Mouse (Mus musculus): ENCODE measurements around the gene Gm13287. TPM values are rescaled to one million over a fixed set of nuclear protein-coding genes. Genes with fewer than 3 reads are reported as not detected.
A peak's percentile ranks its signal among the peaks of the same experiment; 100 is the strongest.
"Not testable (repeated sequence)": the region's sequence is repeated elsewhere in the genome, so short reads cannot be mapped to it uniquely, and the experiment has no call there.

Gm13287 gene
- polyA plus RNA-seq, 1 experiment from 2014 or later = not detected

DNA sequence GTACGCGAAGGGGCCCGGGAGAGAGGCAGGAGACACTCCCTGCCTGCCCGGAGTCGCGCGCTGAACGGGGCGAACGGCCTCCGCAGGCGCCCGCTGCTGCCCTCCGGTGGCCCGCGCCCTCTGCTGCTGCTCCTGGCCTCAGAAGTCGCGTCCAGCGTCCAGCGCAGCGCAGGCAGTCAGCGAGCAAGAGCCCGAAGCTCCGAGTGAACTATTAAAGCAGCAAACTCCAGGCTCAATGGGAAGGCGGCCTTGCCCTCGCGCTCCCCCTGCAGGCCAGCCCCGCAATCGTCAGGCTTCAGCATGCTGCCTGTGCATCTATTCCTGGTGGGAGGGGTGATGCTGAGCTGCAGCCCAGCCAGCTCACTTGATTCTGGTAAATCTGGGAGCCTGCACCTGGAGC is 23.5 kb upstream of the Gm13287 start, which contains the start of gene Gm13272:
Gene Gm13272, plus strand, starts transcription at position 301 of the 400 bp plus-strand sequence.
- WGBS = no CpG with 5 or more reads among the region's 29 CpGs

DNA sequence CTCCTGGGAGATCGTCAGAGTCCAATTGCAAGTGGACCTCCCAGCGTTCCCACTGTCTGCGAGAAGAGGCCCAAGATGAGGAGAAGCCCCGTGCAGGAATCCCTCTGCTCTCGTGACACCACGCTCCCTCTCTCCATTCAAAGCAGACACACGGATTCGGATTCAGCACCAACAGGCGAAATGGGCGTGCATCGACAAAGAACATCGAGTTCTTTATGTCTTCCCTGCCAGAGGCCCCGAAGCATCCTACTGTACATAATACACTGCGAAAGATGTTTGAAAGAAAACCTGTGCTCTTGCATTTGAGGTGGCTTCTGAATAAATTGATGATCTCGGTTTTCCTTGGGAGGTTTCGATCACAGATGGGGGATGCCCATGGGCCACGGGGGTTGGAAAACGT is 22.7 kb upstream of the Gm13287 start:
- H3K9me3 ChIP-seq; H3K36me3 ChIP-seq; H3K27ac ChIP-seq; H3K4me1 ChIP-seq (replicated peaks); H3K27me3 ChIP-seq (replicated peaks); H3K9ac ChIP-seq; H3K4me3 ChIP-seq (replicated peaks); H3K4me2 ChIP-seq (replicated peaks); ATAC-seq: not testable (repeated sequence)
- 54% methylated on average over 16 of the region's 18 CpGs for WGBS

More for the DNA sequence above, 23.5 kb upstream of the Gm13287 start, which contains the start of gene Gm13272:
- not testable (repeated sequence) for H3K27ac ChIP-seq; H3K4me1 ChIP-seq (replicated peaks); H3K4me3 ChIP-seq (replicated peaks); H3K27me3 ChIP-seq (replicated peaks); H3K36me3 ChIP-seq; ATAC-seq; H3K9ac ChIP-seq; H3K4me2 ChIP-seq (replicated peaks); H3K9me3 ChIP-seq

DNA sequence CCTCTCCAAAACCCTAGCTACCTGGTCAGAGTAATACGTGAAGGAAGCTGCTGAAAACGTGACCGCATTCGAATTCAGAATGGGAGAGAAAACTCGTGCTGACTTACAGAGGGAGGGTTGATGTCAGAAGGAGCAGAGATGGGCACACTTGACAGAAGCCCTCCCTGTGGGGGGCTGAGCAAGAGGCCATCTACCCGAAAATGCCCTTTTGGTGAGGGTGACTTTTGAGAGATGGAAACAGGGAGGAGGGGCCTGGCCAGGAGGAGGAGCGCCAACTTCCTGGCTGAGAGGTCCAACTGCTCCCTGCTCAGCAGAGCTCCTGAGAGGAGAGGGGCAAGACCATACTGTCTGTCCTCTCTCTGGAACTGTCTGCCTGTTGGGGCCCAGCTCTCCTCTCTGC is 21.2 kb upstream of the Gm13287 start, which contains the start of gene Ifnz:
Gene Ifnz, plus strand, starts transcription at position 301 of the 400 bp plus-strand sequence.
- H3K4me1 ChIP-seq (replicated peaks); H3K36me3 ChIP-seq; H3K9me3 ChIP-seq; H3K9ac ChIP-seq; ATAC-seq; H3K27me3 ChIP-seq (replicated peaks); H3K27ac ChIP-seq: not testable (repeated sequence)
- 0 out of 2 replicates have a peak within 1 kb of the TSS, but pooled peaks have one; percentile 16 for H3K4me3 ChIP-seq (replicated peaks)
- WGBS = 21% methylated on average over 4 of the region's 7 CpGs
- peak within 1 kb of the TSS; percentile 47 for H3K4me2 ChIP-seq (replicated peaks)

DNA sequence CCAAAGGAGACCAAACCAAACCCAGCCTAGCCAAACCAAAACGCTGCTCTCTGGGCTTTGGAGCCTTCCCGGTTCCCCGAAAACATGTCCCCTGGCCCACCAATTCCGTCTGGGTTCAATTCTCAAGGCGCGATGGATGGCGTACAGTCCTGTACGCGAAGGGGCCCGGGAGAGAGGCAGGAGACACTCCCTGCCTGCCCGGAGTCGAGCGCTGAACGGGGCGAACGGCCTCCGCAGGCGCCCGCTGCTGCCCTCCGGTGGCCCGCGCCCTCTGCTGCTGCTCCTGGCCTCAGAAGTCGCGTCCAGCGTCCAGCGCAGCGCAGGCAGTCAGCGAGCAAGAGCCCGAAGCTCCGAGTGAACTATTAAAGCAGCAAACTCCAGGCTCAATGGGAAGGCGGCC is 20.7 kb upstream of the Gm13287 start:
- H3K27me3 ChIP-seq (replicated peaks); H3K9me3 ChIP-seq; H3K4me1 ChIP-seq (replicated peaks); ATAC-seq; H3K27ac ChIP-seq; H3K36me3 ChIP-seq; H3K9ac ChIP-seq: not testable (repeated sequence)
- Histone ChIP-seq H3K4me2 (replicated peaks) (peak overlapping the region; percentile 47), H3K4me3 (replicated peaks) (0 out of 2 replicates have a peak overlapping the region, but pooled peaks have one; percentile 16)
- 0% methylated on average over 12 of the region's 31 CpGs for WGBS

DNA sequence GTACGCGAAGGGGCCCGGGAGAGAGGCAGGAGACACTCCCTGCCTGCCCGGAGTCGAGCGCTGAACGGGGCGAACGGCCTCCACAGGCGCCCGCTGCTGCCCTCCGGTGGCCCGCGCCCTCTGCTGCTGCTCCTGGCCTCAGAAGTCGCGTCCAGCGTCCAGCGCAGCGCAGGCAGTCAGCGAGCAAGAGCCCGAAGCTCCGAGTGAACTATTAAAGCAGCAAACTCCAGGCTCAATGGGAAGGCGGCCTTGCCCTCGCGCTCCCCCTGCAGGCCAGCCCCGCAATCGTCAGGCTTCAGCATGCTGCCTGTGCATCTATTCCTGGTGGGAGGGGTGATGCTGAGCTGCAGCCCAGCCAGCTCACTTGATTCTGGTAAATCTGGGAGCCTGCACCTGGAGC is 17.6 kb upstream of the Gm13287 start, which contains the start of gene Gm13276:
Gene Gm13276, plus strand, starts transcription at position 301 of the 400 bp plus-strand sequence.
- not testable (repeated sequence) for H3K9ac ChIP-seq; H3K4me1 ChIP-seq (replicated peaks); H3K9me3 ChIP-seq; H3K4me3 ChIP-seq (replicated peaks); H3K4me2 ChIP-seq (replicated peaks); H3K27ac ChIP-seq; H3K27me3 ChIP-seq (replicated peaks); H3K36me3 ChIP-seq; ATAC-seq
- no CpG with 5 or more reads among the region's 27 CpGs for WGBS

DNA sequence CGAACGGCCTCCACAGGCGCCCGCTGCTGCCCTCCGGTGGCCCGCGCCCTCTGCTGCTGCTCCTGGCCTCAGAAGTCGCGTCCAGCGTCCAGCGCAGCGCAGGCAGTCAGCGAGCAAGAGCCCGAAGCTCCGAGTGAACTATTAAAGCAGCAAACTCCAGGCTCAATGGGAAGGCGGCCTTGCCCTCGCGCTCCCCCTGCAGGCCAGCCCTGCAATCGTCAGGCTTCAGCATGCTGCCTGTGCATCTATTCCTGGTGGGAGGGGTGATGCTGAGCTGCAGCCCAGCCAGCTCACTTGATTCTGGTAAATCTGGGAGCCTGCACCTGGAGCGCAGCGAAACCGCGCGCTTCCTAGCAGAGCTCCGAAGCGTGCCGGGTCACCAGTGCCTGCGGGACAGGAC is 14.7 kb upstream of the Gm13287 start, which contains the start of gene Gm13277:
Gene Gm13277, plus strand, starts transcription at position 231 of the 400 bp plus-strand sequence.
- not testable (repeated sequence) for H3K36me3 ChIP-seq; H3K4me3 ChIP-seq (replicated peaks); H3K9me3 ChIP-seq; H3K4me2 ChIP-seq (replicated peaks); ATAC-seq; H3K9ac ChIP-seq; H3K27ac ChIP-seq; H3K4me1 ChIP-seq (replicated peaks); H3K27me3 ChIP-seq (replicated peaks)
- 0% methylated on average over 3 of the region's 28 CpGs for WGBS

DNA sequence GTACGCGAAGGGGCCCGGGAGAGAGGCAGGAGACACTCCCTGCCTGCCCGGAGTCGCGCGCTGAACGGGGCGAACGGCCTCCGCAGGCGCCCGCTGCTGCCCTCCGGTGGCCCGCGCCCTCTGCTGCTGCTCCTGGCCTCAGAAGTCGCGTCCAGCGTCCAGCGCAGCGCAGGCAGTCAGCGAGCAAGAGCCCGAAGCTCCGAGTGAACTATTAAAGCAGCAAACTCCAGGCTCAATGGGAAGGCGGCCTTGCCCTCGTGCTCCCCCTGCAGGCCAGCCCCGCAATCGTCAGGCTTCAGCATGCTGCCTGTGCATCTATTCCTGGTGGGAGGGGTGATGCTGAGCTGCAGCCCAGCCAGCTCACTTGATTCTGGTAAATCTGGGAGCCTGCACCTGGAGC is 11.8 kb upstream of the Gm13287 start, which contains the start of gene Gm13278:
Gene Gm13278, plus strand, starts transcription at position 301 of the 400 bp plus-strand sequence.
- no CpG with 5 or more reads among the region's 28 CpGs for WGBS
- H3K4me1 ChIP-seq (replicated peaks); H3K4me3 ChIP-seq (replicated peaks); H3K36me3 ChIP-seq; H3K27ac ChIP-seq; H3K4me2 ChIP-seq (replicated peaks); ATAC-seq; H3K9me3 ChIP-seq; H3K9ac ChIP-seq; H3K27me3 ChIP-seq (replicated peaks): not testable (repeated sequence)

DNA sequence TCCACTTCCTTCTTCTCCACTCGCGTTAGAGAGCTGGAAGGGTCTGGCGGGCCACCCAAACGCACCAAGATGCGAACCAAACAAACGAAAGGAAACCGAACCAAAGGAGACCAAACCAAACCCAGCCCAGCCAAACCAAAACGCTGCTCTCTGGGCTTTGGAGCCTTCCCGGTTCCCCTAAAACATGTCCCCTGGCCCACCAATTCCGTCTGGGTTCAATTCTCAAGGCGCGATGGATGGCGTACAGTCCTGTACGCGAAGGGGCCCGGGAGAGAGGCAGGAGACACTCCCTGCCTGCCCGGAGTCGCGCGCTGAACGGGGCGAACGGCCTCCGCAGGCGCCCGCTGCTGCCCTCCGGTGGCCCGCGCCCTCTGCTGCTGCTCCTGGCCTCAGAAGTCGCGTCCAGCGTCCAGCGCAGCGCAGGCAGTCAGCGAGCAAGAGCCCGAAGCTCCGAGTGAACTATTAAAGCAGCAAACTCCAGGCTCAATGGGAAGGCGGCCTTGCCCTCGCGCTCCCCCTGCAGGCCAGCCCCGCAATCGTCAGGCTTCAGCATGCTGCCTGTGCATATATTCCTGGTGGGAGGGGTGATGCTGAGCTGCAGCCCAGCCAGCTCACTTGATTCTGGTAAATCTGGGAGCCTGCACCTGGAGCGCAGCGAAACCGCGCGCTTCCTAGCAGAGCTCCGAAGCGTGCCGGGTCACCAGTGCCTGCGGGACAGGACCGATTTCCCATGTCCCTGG is 8.9 kb upstream of the Gm13287 start, which contains the start of gene Gm13275:
Gene Gm13275, plus strand, starts transcription at position 552 of the 740 bp plus-strand sequence.
- H3K9ac ChIP-seq; H3K9me3 ChIP-seq; H3K36me3 ChIP-seq; H3K27ac ChIP-seq; H3K27me3 ChIP-seq (replicated peaks); H3K4me3 ChIP-seq (replicated peaks); ATAC-seq; H3K4me1 ChIP-seq (replicated peaks); H3K4me2 ChIP-seq (replicated peaks): not testable (repeated sequence)
- 2% methylated on average over 15 of the region's 52 CpGs for WGBS

DNA sequence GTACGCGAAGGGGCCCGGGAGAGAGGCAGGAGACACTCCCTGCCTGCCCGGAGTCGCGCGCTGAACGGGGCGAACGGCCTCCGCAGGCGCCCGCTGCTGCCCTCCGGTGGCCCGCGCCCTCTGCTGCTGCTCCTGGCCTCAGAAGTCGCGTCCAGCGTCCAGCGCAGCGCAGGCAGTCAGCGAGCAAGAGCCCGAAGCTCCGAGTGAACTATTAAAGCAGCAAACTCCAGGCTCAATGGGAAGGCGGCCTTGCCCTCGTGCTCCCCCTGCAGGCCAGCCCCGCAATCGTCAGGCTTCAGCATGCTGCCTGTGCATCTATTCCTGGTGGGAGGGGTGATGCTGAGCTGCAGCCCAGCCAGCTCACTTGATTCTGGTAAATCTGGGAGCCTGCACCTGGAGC is 6.0 kb upstream of the Gm13287 start, which contains the start of gene Gm13279:
Gene Gm13279, plus strand, starts transcription at position 301 of the 400 bp plus-strand sequence.
- H3K4me3 ChIP-seq (replicated peaks); H3K36me3 ChIP-seq; H3K4me2 ChIP-seq (replicated peaks); H3K4me1 ChIP-seq (replicated peaks); ATAC-seq; H3K9ac ChIP-seq; H3K9me3 ChIP-seq; H3K27me3 ChIP-seq (replicated peaks); H3K27ac ChIP-seq: not testable (repeated sequence)
- no CpG with 5 or more reads among the region's 28 CpGs for WGBS

DNA sequence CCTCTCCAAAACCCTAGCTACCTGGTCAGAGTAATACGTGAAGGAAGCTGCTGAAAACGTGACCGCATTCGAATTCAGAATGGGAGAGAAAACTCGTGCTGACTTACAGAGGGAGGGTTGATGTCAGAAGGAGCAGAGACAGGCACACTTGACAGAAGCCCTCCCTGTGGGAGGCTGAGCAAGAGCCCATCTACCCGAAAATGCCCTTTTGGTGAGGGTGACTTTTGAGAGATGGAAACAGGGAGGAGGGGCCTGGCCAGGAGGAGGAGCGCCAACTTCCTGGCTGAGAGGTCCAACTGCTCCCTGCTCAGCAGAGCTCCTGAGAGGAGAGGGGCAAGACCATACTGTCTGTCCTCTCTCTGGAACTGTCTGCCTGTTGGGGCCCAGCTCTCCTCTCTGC is 3.7 kb upstream of the Gm13287 start, which contains the start of gene Gm13285:
Gene Gm13285, plus strand, starts transcription at position 301 of the 400 bp plus-strand sequence.
- H3K9me3 ChIP-seq = not testable (repeated sequence)

DNA sequence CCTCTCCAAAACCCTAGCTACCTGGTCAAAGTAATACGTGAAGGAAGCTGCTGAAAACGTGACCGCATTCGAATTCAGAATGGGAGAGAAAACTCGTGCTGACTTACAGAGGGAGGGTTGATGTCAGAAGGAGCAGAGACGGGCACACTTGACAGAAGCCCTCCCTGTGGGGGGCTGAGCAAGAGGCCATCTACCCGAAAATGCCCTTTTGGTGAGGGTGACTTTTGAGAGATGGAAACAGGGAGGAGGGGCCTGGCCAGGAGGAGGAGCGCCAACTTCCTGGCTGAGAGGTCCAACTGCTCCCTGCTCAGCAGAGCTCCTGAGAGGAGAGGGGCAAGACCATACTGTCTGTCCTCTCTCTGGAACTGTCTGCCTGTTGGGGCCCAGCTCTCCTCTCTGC is 2.2 kb downstream of the Gm13287 start, which contains the start of gene Gm13288:
Gene Gm13288, plus strand, starts transcription at position 301 of the 400 bp plus-strand sequence.
- H3K27ac ChIP-seq; ATAC-seq; H3K4me3 ChIP-seq (replicated peaks); H3K9me3 ChIP-seq; H3K4me1 ChIP-seq (replicated peaks); H3K9ac ChIP-seq; H3K27me3 ChIP-seq (replicated peaks); H3K36me3 ChIP-seq: not testable (repeated sequence)
- WGBS = no CpG with 5 or more reads among the region's 8 CpGs
- H3K4me2 ChIP-seq (replicated peaks) = 0 out of 2 replicates have a peak within 1 kb of the TSS, but pooled peaks have one; percentile 41

More for the DNA sequence above, 3.7 kb upstream of the Gm13287 start, which contains the start of gene Gm13285:
- H3K4me1 ChIP-seq (replicated peaks); H3K4me3 ChIP-seq (replicated peaks); H3K27ac ChIP-seq; H3K9ac ChIP-seq; ATAC-seq; H3K27me3 ChIP-seq (replicated peaks); H3K36me3 ChIP-seq; H3K4me2 ChIP-seq (replicated peaks): not testable (repeated sequence)
- WGBS = 10% methylated on average over 5 of the region's 7 CpGs

DNA sequence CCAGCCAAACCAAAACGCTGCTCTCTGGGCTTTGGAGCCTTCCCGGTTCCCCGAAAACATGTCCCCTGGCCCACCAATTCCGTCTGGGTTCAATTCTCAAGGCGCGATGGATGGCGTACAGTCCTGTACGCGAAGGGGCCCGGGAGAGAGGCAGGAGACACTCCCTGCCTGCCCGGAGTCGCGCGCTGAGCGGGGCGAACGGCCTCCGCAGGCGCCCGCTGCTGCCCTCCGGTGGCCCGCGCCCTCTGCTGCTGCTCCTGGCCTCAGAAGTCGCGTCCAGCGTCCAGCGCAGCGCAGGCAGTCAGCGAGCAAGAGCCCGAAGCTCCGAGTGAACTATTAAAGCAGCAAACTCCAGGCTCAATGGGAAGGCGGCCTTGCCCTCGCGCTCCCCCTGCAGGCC is 2.7 kb downstream of the Gm13287 start:
- not testable (repeated sequence) for H3K4me1 ChIP-seq (replicated peaks); ATAC-seq; H3K27me3 ChIP-seq (replicated peaks); H3K9me3 ChIP-seq; H3K36me3 ChIP-seq; H3K27ac ChIP-seq; H3K4me3 ChIP-seq (replicated peaks); H3K9ac ChIP-seq
- no CpG with 5 or more reads among the region's 34 CpGs for WGBS
- H3K4me2 ChIP-seq (replicated peaks) = 0 out of 2 replicates have a peak overlapping the region, but pooled peaks have one; percentile 41

All from intestine, embryonic 15.5 days (tissue).